Mouse (Mus musculus) spleen, adult 2 months (tissue): ENCODE measurements around the gene Trmu. TPM values are rescaled to one million over a fixed set of nuclear protein-coding genes. Genes with fewer than 3 reads are reported as not detected.

Experiments
- DNase-seq, 2 experiments: peaks; one replicate each; pipeline versions ENCODE4 v3.0.0 to v3.0.0-alpha.2; 2012 to 2021; ENCODE audit warnings: low spot score in 2 of 2, low read depth in 1 of 2
- H3K27ac ChIP-seq: fragments of 200-500 bp; 2 replicates; pipeline ENCODE4 v1.5.1; 2012; ENCODE audit warnings: low read length, inconsistent platforms; ENCODE audit not compliant: insufficient read depth
- H3K27me3 ChIP-seq: fragments of 200-500 bp; 2 replicates; pipeline ENCODE4 v1.6.1; 2012; ENCODE audit warnings: mild to moderate bottlenecking, moderate library complexity, low read length, inconsistent platforms; ENCODE audit not compliant: control insufficient read depth, insufficient read depth
- H3K36me3 ChIP-seq: fragments of 200-500 bp; 2 replicates; pipeline ENCODE4 v1.6.1; 2012; ENCODE audit warnings: mild to moderate bottlenecking, low read length, inconsistent platforms; ENCODE audit not compliant: control insufficient read depth, insufficient read depth
- H3K4me1 ChIP-seq: fragments of 200-500 bp; 2 replicates; pipeline ENCODE4 v1.6.1; 2011; ENCODE audit warnings: inconsistent platforms; ENCODE audit not compliant: control insufficient read depth, insufficient read depth, insufficient read length
- H3K4me3 ChIP-seq: fragments of 200-500 bp; 2 replicates; pipeline ENCODE4 v1.5.1; 2011; ENCODE audit warnings: mild to moderate bottlenecking, inconsistent platforms; ENCODE audit not compliant: insufficient read depth, insufficient read length; ENCODE audit errors: extremely low read depth
- CTCF ChIP-seq: fragments of 200-500 bp; IDR thresholded peaks from 2 replicates; pipeline ENCODE4 v1.5.1; 2011; ENCODE audit warnings: mild to moderate bottlenecking, inconsistent platforms; ENCODE audit not compliant: insufficient read depth, insufficient read length, insufficient replicate concordance; ENCODE audit errors: extremely low read depth
- POLR2A ChIP-seq: fragments of 200-500 bp; IDR thresholded peaks from 2 replicates; pipeline ENCODE4 v1.6.1; 2011; ENCODE audit warnings: low read depth, low read length, inconsistent platforms
- WGBS: fragments of 180-500 bp; shearing (Covaris S2); methylation state at CpG from one replicate; pipeline ENCODE4 v1.1.7; 2018; 5-methylcytosine and 5-hydroxymethylcytosine counted together
- polyA plus RNA-seq: library from polyadenylated mRNA; depleted of rRNA; stranded (reverse); fragments of >200 nt; gene quantifications from 2 replicates; pipeline ENCODE4 v1.2.3, GENCODE M21; 2012; rRNA removed

The Trmu gene
- polyA plus RNA-seq, 1 experiment: 20.7 TPM

DNA sequence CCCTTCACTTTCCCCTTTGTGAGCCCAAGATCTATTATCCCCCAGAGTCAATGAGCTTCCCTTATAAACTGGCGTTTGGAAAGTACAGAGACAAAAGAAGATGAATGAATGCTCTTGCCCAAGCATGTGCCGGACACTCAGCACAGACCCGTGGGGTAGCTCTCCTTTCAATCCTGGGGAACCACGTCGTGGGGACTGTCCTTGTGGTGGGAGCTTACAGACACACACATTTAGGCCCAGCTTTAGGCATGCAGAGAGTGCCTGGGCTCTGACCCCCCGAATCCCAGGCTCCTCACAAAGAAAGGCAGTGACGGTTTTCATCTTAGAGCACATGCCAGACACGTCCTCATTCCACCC, 40.8 kb downstream of the Trmu start:
- Histone ChIP-seq H3K36me3 (no peaks in the 10 kb centered on the region), H3K4me3 (no peak overlapping the region), H3K27me3 (no peaks in the 10 kb centered on the region), H3K27ac (no peak overlapping the region), H3K4me1 (no peaks in the 10 kb centered on the region)
- DNase-seq: no peak
- WGBS: 91% methylated on average over 8 of the region's 8 CpGs
- no peak for TF ChIP-seq POLR2A
- TF ChIP-seq CTCF: no peak

DNA sequence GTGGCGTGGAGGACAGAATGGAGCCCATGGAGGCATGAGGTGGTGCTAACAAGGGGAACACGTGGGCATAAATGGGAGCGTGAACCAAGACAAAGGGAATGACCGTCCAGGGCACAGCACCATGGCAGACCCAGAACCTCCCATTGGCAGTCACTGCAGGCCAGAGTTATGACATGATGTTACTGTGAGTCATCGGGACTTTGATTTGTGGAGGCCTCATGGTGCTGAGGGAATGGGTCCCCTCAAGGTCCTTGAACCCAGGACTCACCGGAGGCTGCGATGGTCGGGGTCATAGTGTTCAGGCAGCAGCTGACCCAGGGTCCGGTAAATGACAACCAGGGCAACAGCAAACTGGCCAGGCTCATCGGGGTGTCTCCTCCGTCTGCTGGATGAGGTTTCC, 42.7 kb downstream of the Trmu start:
- Histone ChIP-seq H3K36me3 (no peaks in the 10 kb centered on the region), H3K4me1 (no peaks in the 10 kb centered on the region), H3K27ac (no peak overlapping the region), H3K27me3 (no peaks in the 10 kb centered on the region), H3K4me3 (no peak overlapping the region)
- 95% methylated on average over 11 of the region's 11 CpGs for WGBS
- TF ChIP-seq CTCF: no peak
- TF ChIP-seq POLR2A: no peak
- no peak for DNase-seq

DNA sequence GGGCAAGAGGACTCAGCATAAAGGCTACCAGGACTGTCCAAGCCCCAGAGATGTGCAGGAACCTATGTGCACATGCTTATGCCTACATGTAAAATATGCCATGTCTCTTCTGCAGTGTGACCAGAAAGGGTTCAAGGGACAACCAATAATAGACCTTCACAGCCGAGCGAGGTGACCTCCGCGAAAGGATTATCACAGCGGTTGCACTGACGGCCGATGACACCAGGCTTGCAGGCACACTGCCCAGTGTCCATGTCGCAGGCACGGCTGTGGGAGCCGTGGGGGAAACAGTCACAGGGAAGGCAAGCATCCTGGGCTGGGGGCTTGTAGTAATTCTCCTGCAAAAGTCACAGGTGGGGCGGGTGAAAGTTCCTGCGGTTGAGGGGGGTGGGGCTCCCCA, 49.0 kb downstream of the Trmu start:
- TF ChIP-seq POLR2A (no peak), CTCF (no peak)
- Histone ChIP-seq H3K27me3 (no peaks in the 10 kb centered on the region), H3K27ac (no peak overlapping the region), H3K4me3 (no peak overlapping the region), H3K36me3 (no peaks in the 10 kb centered on the region), H3K4me1 (no peaks in the 10 kb centered on the region)
- WGBS: 92% methylated on average over 12 of the region's 12 CpGs
- DNase-seq: no peak

DNA sequence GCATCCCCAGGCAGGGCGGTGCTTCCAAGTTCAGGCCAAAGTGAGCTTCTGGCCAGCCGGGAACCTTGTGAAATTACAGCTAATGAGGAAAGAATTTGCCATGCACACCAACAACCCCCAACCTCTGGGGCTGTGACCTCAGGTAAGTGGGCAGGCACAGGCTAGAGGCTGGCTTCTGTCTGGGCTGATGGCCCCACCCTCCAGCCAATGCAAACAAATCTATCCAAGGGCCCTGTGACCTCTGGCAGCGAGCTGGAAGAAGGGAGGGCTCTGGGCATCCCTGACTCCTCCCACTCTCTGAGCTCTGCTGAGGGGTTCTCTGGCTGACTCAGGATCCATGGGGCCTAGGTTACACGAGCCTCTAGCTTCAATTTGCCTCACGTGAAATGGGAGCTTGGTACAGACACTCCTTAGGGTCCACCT, 56.5 kb downstream of the Trmu start:
- H3K27ac ChIP-seq: no peak overlapping the region

More for the DNA sequence above, 56.5 kb downstream of the Trmu start:
- TF ChIP-seq POLR2A (no peak), CTCF (no peak)
- DNase-seq: no peak
- WGBS: 73% methylated on average over 5 of the region's 5 CpGs
- Histone ChIP-seq H3K27me3 (no peaks in the 10 kb centered on the region), H3K36me3 (no peaks in the 10 kb centered on the region), H3K4me1 (no peaks in the 10 kb centered on the region), H3K4me3 (no peak overlapping the region)

Other genes with a start within 250 kb of the Trmu start
- 0.06 and 0.14 TPM in 2 replicates for gene Ppara, start 144.3 kb upstream of the Trmu start, polyA plus RNA-seq
- 21.8 and 24.3 TPM in 2 replicates for gene Cdpf1, start 67.6 kb upstream of the Trmu start, polyA plus RNA-seq
- gene Pkdrej, start 57.6 kb upstream of the Trmu start, polyA plus RNA-seq: 0.01 and 0.02 TPM in 2 replicates
- gene Ttc38, start 47.0 kb upstream of the Trmu start, polyA plus RNA-seq: 4.9 and 5.3 TPM in 2 replicates
- 5.2 and 9.5 TPM in 2 replicates for gene Gtse1, start 19.6 kb upstream of the Trmu start, polyA plus RNA-seq
- 7.4 and 7.9 TPM in 2 replicates for gene Celsr1, start 154.5 kb downstream of the Trmu start, polyA plus RNA-seq
- 36.2 and 43.9 TPM in 2 replicates for gene Gramd4, start 178.4 kb downstream of the Trmu start, polyA plus RNA-seq